Mouse (Mus musculus): ENCODE results near the gene Wbp2. TPM values are rescaled to one million over a fixed set of nuclear protein-coding genes. Genes with fewer than 3 reads are reported as not detected.

Wbp2 gene
- polyA plus RNA-seq, 1 experiment from 2014 or later, result 183 TPM

DNA sequence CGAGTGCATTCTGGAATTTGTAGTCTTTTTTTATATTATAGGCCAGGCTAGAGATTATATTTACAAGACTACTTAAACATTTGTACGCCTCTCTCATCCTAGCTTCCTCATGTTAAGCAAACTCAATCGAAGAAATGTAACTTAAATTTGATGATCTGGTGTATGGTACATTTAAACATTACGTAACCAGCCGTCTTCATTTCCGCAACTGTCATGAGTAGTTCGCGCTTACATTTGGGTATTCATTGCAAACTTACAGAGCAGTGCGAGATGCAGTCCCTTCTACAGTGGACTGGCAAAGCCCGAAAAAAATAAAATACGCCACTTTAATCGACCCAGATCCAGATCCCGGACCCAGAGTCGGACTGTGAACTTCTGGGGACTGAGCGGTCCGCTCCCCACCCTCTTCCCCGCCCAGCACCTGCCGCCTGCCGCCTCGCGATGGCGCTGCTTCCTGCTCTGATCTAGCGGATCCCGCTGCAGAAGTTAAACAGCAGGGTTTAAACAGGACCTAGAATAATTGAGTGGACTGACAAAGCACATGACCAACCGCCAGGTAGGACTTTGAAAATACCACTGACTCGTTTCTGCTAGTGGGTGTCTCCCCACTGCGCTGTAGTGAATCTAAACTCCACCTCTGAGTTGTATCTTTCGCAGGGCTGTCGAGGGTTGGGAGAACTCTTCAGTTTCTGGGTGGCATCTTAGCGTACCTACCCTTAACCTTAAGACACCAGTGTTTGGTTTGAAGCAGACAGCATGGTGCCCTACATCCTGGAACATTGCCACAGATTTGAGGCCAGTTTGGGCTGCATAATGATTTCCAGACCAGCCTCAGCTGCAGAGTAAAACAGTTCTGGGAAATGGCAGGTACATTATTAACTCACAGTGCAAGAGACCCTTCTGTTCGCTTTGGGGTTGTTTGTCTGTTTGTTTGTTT lies 667 bp upstream of the Wbp2 start:
- Histone ChIP-seq H3K36me3 (ENCODE audit: control insufficient read depth, insufficient read depth, low read length) (peaks cover 9% of the 10 kb centered on the region), H3K9ac (ENCODE audit: low read depth, low read length) (peak overlapping the region; percentile 57), H3K27ac (ENCODE audit: low read depth, low read length) (peak overlapping the region; percentile 67), H3K27me3 (replicated peaks; ENCODE audit: control insufficient read depth, insufficient read depth, low read length) (no peaks in the 10 kb centered on the region), H3K9me3 (ENCODE audit: control insufficient read depth, low read length) (no peaks in the 10 kb centered on the region), H3K4me1 (ENCODE audit: control insufficient read depth, insufficient read depth, low read depth, low read length) (peaks cover 11% of the 10 kb centered on the region), H3K4me3 (ENCODE audit: low read length) (peak overlapping the region; percentile 51), H3K4me2 (ENCODE audit: low read length) (peak overlapping the region; percentile 57)
- WGBS, result 5% methylated on average over 31 of the region's 31 CpGs
- ATAC-seq, result peak; percentile 67

DNA sequence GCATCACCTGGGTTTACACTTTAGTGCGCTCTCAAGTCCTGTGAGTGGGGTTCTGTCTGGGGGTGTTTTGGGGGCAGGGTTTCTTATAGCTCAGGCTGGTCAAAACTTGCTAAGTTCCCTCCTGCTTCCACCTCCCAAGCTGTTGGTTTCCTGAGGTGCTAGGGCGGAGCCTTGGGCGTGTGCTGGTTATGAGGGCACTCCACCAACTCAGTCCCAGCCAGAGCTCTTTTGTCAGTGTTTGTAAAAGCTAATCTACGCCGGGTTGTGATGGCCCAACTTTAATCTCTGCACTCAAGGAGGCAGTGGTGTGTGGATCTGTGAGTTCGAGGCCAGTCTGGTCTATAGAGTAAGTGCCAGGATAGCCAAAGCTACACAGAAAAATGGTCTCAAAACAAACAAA lies 2.6 kb downstream of the Wbp2 start:
- 92% methylated on average over 6 of the region's 6 CpGs for whole genome bisulfite sequencing

DNA sequence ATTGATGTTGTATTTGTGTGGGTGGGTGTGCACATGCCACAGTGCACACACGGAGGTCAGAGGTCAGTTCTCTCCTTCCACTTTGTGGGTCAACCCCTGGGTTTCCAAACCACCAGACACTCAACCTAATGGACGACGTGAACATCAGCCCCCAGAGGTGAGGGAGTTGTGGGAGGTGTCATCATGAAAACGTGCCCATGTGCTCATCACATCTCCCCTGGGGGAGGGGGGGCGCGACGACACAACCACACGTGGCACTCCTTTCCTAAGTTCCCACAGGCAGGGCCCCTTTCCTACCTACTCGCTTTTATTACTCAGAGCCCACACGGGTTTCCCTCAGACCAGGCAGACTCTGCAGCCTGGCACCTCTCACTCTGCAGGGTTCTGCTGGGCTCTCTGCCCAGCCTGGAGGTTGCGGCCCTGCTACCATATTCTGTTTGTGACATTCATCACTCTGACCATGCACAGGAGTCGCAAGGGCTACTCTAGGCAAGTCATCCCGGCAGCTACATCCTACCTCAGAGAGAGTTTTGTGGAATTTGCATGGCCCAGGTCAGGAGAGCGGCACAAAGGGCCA lies 3.6 kb downstream of the Wbp2 start:
- Histone ChIP-seq H3K27me3 (replicated peaks; ENCODE audit: control insufficient read depth, insufficient read depth, low read length) (no peaks in the 10 kb centered on the region), H3K4me2 (ENCODE audit: low read length) (no peak overlapping the region), H3K9ac (ENCODE audit: low read depth, low read length) (no peak overlapping the region), H3K4me1 (ENCODE audit: control insufficient read depth, insufficient read depth, low read depth, low read length) (peaks cover 12% of the 10 kb centered on the region), H3K4me3 (ENCODE audit: low read length) (no peak overlapping the region), H3K36me3 (ENCODE audit: control insufficient read depth, insufficient read depth, low read length) (peaks cover 33% of the 10 kb centered on the region), H3K27ac (ENCODE audit: low read depth, low read length) (no peak overlapping the region), H3K9me3 (ENCODE audit: control insufficient read depth, low read length) (no peaks in the 10 kb centered on the region)
- no peak for ATAC-seq
- WGBS, result 89% methylated on average over 14 of the region's 14 CpGs

More for the DNA sequence above, 2.6 kb downstream of the Wbp2 start:
- Histone ChIP-seq H3K27me3 (replicated peaks; ENCODE audit: control insufficient read depth, insufficient read depth, low read length) (no peaks in the 10 kb centered on the region), H3K4me2 (ENCODE audit: low read length) (no peak overlapping the region), H3K9ac (ENCODE audit: low read depth, low read length) (no peak overlapping the region), H3K27ac (ENCODE audit: low read depth, low read length) (no peak overlapping the region), H3K4me3 (ENCODE audit: low read length) (no peak overlapping the region), H3K4me1 (ENCODE audit: control insufficient read depth, insufficient read depth, low read depth, low read length) (peaks cover 11% of the 10 kb centered on the region), H3K36me3 (ENCODE audit: control insufficient read depth, insufficient read depth, low read length) (peaks cover 30% of the 10 kb centered on the region), H3K9me3 (ENCODE audit: control insufficient read depth, low read length) (no peaks in the 10 kb centered on the region)
- no peak for ATAC-seq

DNA sequence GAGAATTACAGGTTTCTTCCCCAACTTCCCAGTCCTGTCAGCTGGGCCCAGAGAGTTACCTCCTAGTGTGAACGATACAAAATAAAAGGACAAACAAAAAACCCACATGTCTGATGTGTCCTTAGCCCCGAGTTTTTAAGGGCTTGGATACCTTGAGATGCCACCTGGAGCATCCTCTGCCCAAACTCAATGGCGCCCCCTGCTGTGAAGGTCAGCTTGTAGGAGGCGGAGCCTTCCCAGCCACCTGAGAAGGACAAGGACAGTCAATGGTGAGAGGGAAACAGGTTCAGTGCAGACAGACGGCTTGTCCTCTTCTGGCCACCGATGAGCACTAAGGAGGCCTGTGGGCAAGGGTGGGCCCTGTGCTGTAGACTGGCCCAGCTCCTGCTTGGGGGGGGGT lies 5.7 kb downstream of the Wbp2 start:
- peaks cover 33% of the 10 kb centered on the region for H3K36me3 ChIP-seq (ENCODE audit: control insufficient read depth, insufficient read depth, low read length)
- peaks cover 12% of the 10 kb centered on the region for H3K4me1 ChIP-seq (ENCODE audit: control insufficient read depth, insufficient read depth, low read depth, low read length)
- H3K4me3 ChIP-seq (ENCODE audit: low read length), result no peak overlapping the region
- H3K9ac ChIP-seq (ENCODE audit: low read depth, low read length), result no peak overlapping the region
- H3K27me3 ChIP-seq (replicated peaks; ENCODE audit: control insufficient read depth, insufficient read depth, low read length), result no peaks in the 10 kb centered on the region
- no peak overlapping the region for H3K4me2 ChIP-seq (ENCODE audit: low read length)
- no peak overlapping the region for H3K27ac ChIP-seq (ENCODE audit: low read depth, low read length)
- no peak for ATAC-seq
- H3K9me3 ChIP-seq (ENCODE audit: control insufficient read depth, low read length), result no peaks in the 10 kb centered on the region
- WGBS, result 80% methylated on average over 6 of the region's 6 CpGs

DNA sequence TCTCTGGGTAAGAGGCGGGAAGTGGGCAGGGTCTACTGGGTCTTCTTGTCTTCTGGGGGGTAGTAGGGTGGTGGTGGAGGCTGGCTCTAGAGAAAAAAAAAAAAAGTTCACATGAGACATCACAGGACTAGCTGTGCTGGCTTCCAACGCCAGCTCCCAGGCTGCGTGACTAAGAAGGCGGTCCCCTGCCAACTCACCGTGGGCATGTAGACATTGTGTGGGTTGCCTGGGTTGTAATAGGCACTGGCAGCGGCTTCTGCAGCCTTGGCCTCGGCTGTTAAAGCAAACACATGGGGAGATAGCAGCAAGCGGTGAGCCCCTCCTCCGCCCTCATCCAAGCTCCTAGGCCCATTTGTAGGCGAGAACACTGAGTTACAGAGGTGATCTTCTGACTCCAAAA lies 7.3 kb downstream of the Wbp2 start:
- ATAC-seq, result no peak
- WGBS, result 72% methylated on average over 10 of the region's 10 CpGs

DNA sequence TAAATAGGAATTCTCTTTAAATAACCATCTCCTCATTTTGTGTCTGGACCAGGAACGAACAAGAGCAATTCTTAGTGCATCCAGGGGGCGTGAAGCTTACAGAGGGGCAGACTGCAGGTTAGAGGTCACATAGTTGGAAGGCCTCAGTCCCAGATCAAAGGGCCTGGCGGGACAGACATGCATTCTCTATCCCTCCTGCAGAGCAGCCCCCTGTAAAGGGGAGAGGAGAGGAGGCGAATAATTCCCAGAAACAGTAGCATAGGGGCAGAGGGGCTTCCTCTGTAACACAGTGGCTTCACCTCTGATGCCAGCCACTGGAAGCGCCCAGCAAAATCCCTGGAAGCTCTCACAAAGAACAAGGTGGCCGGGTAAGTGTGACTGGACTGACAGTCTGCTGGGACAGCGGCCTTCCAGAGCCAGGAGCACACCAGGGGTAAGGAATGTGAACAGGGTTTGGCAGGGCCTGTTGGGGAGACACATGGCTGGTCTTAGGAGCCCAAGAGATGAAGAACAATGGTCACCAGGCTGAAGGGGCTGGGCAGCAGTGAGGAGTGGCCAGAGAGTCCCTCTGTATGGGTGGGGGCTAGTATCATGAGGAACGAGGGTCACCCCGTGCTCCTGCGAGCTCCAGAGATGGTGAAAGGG lies 8.0 kb downstream of the Wbp2 start:
- Histone ChIP-seq H3K27me3 (replicated peaks; ENCODE audit: control insufficient read depth, insufficient read depth, low read length) (no peaks in the 10 kb centered on the region), H3K4me3 (ENCODE audit: low read length) (no peak overlapping the region), H3K9ac (ENCODE audit: low read depth, low read length) (no peak overlapping the region), H3K36me3 (ENCODE audit: control insufficient read depth, insufficient read depth, low read length) (peaks cover 33% of the 10 kb centered on the region), H3K27ac (ENCODE audit: low read depth, low read length) (no peak overlapping the region; the same call in 1 of the 2 replicates), H3K4me1 (ENCODE audit: control insufficient read depth, insufficient read depth, low read depth, low read length) (peaks cover 7% of the 10 kb centered on the region), H3K9me3 (ENCODE audit: control insufficient read depth, low read length) (no peaks in the 10 kb centered on the region), H3K4me2 (ENCODE audit: low read length) (no peak overlapping the region)
- 22% methylated on average over 10 of the region's 10 CpGs for WGBS
- no peak for ATAC-seq

More for the DNA sequence above, 7.3 kb downstream of the Wbp2 start:
- Histone ChIP-seq H3K4me1 (ENCODE audit: control insufficient read depth, insufficient read depth, low read depth, low read length) (peaks cover 7% of the 10 kb centered on the region), H3K4me3 (ENCODE audit: low read length) (no peak overlapping the region), H3K4me2 (ENCODE audit: low read length) (no peak overlapping the region), H3K9ac (ENCODE audit: low read depth, low read length) (no peak overlapping the region), H3K27ac (ENCODE audit: low read depth, low read length) (no peak overlapping the region; the same call in 1 of the 2 replicates), H3K9me3 (ENCODE audit: control insufficient read depth, low read length) (no peaks in the 10 kb centered on the region), H3K36me3 (ENCODE audit: control insufficient read depth, insufficient read depth, low read length) (peaks cover 33% of the 10 kb centered on the region), H3K27me3 (replicated peaks; ENCODE audit: control insufficient read depth, insufficient read depth, low read length) (no peaks in the 10 kb centered on the region)

DNA sequence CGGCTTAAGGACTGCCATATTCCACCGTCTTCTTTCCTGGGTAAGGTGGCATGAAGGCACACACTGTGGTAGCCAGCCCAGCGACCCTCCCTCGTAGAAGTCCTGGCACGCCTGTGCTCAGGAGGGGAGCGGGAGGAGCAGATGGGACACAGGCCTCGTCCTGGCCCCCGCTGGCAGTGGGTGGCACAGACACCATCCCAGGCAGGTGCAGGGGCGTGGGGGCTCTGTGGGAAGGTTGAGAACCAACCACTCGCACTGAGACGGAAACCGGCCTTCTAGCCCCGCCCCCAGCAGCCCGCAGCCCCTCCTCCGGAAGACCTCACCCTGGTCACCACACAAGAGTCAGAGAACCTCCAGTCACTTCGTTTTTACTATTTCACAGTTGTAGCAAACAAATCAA lies 8.6 kb downstream of the Wbp2 start:
- peak overlapping the region; percentile 63 for H3K9ac ChIP-seq (ENCODE audit: low read depth, low read length)
- peaks cover 7% of the 10 kb centered on the region for H3K4me1 ChIP-seq (ENCODE audit: control insufficient read depth, insufficient read depth, low read depth, low read length)
- no peaks in the 10 kb centered on the region for H3K27me3 ChIP-seq (replicated peaks; ENCODE audit: control insufficient read depth, insufficient read depth, low read length)
- 6% methylated on average over 16 of the region's 16 CpGs for WGBS
- H3K9me3 ChIP-seq (ENCODE audit: control insufficient read depth, low read length), result no peaks in the 10 kb centered on the region
- peaks cover 28% of the 10 kb centered on the region for H3K36me3 ChIP-seq (ENCODE audit: control insufficient read depth, insufficient read depth, low read length)
- H3K4me3 ChIP-seq (ENCODE audit: low read length), result peak overlapping the region; percentile 28
- H3K4me2 ChIP-seq (ENCODE audit: low read length), result peak overlapping the region; percentile 53
- H3K27ac ChIP-seq (ENCODE audit: low read depth, low read length), result no peak overlapping the region
- peak; percentile 61 for ATAC-seq

DNA sequence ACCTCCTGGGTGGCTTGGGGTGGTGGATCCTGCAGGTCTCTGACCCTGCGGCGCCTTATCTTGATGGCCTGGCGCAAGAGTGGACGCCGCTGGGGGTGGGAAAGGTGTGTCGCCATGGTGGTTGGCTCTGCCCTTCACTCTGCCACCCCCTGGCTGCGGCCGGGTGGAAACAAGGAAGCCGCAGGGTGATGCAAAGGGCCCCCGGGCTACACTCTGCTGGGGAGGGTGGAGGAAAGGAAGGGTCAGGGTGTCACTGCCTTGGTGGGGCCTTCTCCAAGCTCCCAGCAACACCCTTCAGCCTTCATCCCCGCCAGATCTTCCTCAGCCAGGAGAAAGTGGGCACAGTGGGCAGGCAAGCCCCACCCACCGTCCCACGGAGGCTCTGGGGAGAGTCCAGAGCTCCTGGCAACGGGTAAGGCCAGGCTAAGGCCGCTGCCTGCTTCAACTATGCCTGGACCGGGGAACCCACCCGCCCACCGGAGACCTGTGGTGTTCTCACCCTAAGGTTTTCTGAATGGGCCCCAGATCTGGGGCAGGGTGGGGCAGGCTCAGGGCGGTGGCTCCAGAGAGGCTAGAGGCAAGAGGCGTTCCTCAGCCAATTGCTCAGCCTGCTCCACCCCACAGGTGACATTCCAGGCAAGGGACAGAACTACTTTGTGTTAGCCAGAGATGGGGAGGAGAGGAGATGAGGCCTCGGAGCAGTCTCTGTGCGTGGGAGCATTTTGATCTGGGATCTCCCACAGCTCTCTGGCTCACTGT lies 9.2 kb downstream of the Wbp2 start, which contains the start of gene Unc13d:
Gene Unc13d (minus strand): TSS at position 516 of the 759 bp plus-strand sequence.
- 70% methylated on average over 22 of the region's 22 CpGs for WGBS
- Histone ChIP-seq H3K9ac (ENCODE audit: low read depth, low read length) (peak within 1 kb of the TSS; percentile 63), H3K4me1 (ENCODE audit: control insufficient read depth, insufficient read depth, low read depth, low read length) (peaks cover 7% of the 10 kb centered on the region), H3K9me3 (ENCODE audit: control insufficient read depth, low read length) (no peaks in the 10 kb centered on the region), H3K4me2 (ENCODE audit: low read length) (peak within 1 kb of the TSS; percentile 53), H3K36me3 (ENCODE audit: control insufficient read depth, insufficient read depth, low read length) (peaks cover 25% of the 10 kb centered on the region), H3K27ac (ENCODE audit: low read depth, low read length) (no peak within 1 kb of the TSS), H3K27me3 (replicated peaks; ENCODE audit: control insufficient read depth, insufficient read depth, low read length) (no peaks in the 10 kb centered on the region), H3K4me3 (ENCODE audit: low read length) (peak within 1 kb of the TSS; percentile 28)
- ATAC-seq, result peak; percentile 28
